Mouse (Mus musculus) mature B cell (primary cell): ENCODE results near the gene Lrrn4.

Experiments used
- in situ Hi-C: fragments of 300-500 bp; cut with MboI; formaldehyde crosslinking; loops from 2 replicates; pipeline ENCODE4 v1.14.3; 2019

Lrrn4 gene

DNA sequence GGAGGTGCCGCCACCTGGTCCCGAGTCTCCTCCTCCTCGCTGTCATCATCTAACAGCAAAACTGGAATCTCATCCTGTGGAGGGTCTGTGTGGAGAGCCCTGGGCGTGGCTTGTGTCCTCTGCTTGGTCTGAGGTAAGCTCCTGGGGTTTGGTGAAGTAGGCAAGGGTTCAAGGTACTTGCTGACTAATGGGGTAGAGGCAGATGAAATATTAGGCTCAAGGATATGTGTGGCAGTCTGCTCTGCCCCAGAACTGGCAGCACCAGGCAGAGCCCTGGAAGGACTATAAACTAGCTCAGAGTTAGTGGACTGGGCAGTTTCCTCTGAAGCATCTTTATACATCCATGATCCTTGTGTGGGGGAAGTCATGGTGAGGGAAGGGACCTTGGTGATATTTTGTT lies 10.4 kb downstream of the Lrrn4 start:
- in situ Hi-C loops: no loop called here

DNA sequence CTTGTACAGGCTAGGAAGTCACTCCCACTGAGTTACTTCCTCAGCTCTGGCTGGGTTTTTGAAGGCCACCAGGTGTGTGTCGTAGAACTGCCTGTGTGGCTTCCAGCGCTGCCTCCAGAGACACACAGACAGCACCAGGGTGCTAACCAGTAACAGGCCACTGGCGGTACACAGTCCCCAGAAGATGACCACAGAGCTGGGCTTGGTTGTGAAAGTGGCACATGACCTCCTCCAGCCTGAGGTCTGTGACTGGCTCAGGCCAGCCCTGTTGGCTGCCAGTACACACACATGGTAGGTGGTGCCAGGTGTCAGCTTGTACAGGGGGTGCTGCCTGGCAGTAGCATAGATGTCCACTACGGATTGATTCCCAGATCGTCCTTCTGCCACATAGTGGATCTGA lies 11.0 kb downstream of the Lrrn4 start:
- in situ Hi-C loops: no loop called here

DNA sequence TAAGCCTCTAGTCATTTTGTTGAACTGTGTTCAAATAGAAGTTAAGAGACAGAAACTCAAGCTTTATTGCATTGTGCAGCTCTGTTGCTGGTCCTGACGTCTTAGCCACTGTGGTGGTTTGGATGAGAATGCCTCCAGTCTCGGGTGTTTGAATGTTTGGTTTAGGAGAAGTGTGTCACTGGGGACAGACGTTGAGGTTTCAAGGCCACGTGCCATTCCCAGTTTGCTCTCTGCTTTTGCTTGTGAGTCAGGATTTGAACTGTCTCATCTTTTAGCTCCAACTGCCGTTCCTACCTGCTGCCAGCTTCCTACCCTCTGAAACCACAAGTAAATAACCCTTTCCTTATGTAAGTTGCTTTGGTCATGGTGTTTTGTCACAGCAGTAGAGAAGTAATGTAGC lies 13.2 kb downstream of the Lrrn4 start:
- in situ Hi-C loops: no loop called here

DNA sequence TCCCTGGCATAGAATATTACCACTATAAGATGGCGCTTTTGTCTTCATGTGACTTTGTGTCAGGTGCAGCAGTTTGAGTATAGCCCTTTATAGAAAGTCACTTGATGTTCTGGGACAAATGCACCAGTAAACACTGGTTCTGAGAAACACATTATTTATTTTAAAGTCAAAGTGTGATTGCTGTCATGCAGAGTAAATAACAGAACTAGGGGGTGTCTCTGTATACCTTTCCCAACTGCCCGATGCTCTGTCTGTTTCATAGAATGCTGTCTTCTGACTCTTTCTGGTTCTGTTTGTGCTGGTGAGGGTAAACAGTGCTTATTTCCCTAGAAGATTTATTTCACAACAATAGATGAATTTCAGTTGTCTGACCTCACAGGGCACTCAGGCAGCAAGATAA lies 17.4 kb downstream of the Lrrn4 start:
- in situ Hi-C loops: no loop called here

DNA sequence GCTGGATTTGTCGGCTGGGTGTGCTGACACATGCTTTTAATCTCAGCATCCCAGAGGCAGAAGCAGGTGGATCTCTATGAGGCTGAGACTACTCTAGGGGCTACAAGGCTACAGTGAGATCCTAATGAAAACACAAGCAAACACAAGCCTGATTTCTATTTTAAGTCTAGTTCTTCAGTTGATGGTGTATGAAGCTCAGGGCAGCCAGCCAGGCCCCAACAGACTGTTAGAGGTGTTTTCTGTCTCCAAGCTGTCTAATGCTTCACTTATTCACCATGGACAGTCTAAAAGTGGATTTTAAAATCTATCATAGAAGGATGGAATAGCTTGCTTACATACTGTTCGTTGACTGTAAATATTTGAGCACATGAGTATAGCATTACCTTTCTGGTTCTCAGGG lies 19.2 kb downstream of the Lrrn4 start:
- in situ Hi-C loops: no loop called here

DNA sequence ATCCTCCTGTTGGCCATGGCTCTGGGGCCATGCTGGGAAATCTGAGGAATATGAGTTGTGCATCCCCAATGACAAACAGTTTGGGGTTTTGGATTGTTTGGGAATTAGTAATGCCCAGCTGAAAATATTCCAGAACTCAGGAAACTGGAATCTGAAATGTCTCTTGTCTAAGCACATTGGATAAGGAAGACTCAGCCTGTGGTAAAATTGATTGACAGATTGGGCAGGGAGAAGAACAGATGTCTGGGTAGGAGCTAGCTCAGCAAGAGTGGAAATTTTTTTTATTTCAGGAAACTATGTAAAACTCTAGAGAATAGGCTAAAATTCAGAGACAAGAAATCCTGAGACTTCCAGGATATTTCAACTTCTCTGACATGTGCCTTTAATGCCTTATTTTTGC lies 20.3 kb downstream of the Lrrn4 start:
- in situ Hi-C loops: no loop called here

DNA sequence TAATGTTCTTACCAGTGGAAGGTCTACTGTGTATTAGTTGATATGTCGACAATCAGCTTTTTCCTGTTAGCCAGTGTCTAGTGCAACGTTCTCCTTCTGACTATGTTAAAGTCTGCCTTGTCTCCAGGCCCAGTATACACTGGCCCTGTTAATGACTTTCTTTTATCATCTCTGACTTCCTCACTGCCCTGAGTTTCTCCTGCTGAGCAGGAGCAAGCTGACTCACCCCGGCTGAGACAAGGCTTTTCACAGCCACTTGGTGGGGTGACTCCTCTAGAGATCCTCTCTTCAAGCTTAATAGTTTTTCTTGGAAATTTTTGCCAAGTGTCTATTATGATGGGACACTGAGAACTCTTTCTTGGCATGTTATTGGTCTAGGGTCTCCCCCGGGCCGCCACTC lies 24.4 kb downstream of the Lrrn4 start:
- in situ Hi-C loops: no loop called here

DNA sequence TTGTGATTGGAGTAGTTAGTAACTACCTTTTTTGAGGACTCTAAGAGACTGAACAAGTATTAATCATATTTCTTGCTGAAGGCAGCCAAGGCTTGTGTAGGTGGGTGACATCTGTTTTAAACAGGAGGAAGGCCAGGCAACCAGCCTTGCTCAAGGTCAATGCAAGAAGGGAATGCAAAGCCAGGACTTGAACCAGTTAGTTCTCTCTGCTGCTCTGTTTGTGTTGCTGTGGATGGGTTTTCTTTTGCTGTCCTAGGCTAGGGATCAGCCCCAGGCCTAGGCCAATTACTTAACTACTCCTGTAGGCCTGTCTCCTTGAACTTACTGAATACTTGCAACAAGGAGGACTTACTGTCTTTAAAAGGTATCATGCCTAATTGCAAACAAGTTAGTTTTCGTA lies 27.6 kb downstream of the Lrrn4 start:
- in situ Hi-C loops: no loop called here

DNA sequence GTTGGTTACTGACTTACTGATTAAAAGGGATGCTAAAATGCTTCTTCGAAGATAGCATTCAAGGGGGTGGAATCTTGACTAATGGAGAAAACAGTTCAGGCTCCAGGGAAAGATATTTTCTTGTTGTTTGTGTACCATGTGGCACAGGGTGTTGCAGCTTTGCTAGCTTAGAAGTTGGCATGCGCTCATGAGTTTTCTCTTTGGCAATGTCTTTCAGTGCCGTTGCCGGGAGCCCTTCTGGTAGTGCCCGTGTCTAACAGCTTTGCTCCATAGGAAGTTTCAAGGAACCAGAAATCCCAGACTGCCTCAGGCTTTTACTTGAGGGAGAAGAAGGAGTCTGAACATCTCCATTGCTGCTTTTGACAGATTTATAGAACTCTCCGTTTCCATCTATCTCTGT lies 31.6 kb downstream of the Lrrn4 start:
- in situ Hi-C loops: no loop called here

DNA sequence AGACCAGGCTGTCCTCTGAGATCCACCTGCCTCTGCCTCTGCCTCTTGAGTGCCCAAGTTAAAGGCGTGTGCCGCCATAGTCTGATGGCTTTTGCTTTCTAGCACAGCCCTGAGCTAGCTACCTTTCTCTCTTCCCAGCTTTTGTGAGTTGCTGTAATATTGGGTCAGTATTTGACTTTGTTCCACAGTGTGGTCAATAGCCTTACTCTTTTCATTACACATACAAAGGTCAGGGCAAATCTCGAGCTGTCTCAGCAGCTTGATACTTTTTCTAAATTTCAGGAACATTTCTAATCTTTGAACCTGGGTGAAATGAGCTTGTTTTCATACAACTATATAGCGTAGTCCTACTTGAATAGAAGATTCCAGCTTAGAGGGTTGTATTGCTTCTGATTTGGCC lies 32.3 kb downstream of the Lrrn4 start:
- in situ Hi-C loops: no loop called here

DNA sequence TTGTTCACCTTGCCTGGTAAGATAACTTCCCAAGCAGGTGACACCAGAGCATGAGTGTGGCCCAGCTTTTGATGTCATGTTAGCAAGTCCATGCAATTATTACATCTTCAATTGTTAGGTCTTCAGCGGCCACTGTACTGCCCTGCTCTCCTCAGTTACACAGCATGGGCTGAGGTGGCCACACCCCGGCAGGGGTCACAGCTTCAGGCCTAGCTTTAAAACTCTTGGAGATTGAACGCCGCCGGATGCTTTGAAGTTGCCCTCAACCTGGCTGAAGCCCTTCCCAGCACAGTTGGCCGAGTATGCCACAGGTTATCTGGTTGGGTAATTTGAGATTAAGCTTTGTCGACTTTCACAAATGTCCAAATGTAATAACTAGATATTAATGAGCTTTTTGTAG lies 33.1 kb downstream of the Lrrn4 start:
- in situ Hi-C loops: no loop called here

DNA sequence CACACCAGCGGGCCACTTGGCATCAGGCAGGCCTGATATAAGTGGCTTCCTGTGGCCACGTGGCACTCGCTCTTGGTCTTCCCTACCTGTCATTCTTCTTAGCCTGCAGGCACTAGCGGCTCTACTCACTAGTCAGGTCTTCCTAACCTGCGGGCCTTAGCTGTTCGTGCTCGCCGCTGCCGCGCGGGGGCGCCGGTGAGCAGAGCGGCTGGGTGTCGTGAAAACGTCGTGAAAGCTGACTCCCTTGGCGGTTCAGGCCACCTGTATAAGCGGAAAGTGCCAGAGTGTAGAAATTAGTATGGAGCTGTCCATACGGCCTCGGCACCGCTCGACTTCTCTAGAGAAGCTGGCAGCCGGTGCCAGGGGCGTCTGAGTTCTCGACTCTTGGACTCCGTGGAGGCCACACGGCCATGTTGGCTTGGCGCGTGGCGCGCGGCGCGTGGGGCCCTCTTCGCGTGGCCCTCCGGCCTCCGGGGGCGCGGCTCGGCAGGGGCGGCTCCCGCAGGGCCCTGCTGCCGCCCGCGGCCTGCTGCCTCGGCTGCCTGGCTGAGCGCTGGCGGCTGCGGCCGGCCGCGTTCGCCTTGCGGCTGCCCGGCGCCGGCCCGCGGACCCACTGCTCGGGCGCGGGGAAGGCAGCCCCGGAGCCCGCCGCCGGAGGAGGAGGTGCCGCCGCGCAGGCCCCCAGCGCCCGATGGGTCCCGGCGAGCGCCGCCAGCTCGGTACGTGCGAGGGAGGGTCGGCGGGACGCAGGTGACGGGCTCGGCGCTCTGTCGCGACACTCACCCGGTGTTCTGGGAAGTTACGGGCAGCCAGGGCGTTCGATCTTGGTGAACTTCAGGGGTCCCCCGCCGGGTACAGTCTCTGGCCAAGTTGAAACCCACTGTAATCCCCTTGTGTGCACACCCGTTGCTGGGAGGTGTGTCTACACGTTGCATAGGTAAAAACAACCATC lies 34.0 kb downstream of the Lrrn4 start, which contains the start of gene Crls1:
Crls1 (plus strand) TSS at position 260 of the 952 bp plus-strand sequence.
- in situ Hi-C loops: no loop called here

DNA sequence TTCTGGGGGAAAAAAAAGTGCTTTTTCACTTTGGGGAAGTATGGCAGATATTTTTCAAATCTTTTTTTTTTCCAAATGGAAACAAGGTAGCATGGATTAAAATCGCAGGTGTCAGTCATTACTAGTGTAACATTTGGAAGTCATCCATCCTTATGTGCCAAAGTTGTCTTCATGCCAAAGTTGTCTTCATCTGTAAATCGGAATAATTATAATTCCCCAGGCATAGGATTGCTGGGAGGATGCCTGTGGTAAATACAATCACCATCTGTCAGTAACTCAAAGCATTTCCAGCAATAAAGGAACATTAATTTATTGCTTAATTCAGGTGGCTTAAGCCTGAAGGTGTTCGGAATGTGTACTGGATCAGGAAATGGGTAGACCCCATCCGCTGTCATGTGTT lies 39.6 kb downstream of the Lrrn4 start:
- in situ Hi-C loops: no loop called here
